Mouse (Mus musculus): ENCODE results near the gene 4933427D14Rik. TPM values are rescaled to one million over a fixed set of nuclear protein-coding genes. Genes with fewer than 3 reads are reported as not detected.
A peak's percentile ranks its signal among the peaks of the same experiment; 100 is the strongest.

Gene 4933427D14Rik
- polyA plus RNA-seq (2012; rRNA removed) = 12.0 and 12.6 TPM in 2 replicates

- Histone ChIP-seq H3K4me3 (ENCODE audit: control insufficient read depth, insufficient read depth, low read length) (peak within 1 kb of the TSS; percentile 95), H3K27me3 (ENCODE audit: control insufficient read depth, insufficient read depth, low read length) (no peaks in the 10 kb centered on the region), H3K36me3 (ENCODE audit: control insufficient read depth, insufficient read depth, low read length) (peaks cover 4% of the 10 kb centered on the region; the same call in 1 of the 2 replicates), H3K4me1 (replicated peaks; ENCODE audit: control insufficient read depth, insufficient read depth, low read length) (peaks cover 16% of the 10 kb centered on the region), H3K27ac (ENCODE audit: control insufficient read depth, insufficient read depth, low read length) (no peak within 1 kb of the TSS)
- DNase-seq = peak; percentile 90
- TF ChIP-seq POLR2A (IDR thresholded peaks at IDR 0.05; ENCODE audit: control insufficient read depth, extremely low read depth, insufficient read depth, low read length, poor library complexity) (peak; percentile 65; the same call in 1 of the 2 replicates), CTCF (IDR thresholded peaks at IDR 0.05; ENCODE audit: borderline replicate concordance, control insufficient read depth, extremely low read depth, insufficient read depth, low read length, poor library complexity) (no peak)
- under 1% methylated on average over 42 of the region's 42 CpGs for WGBS
Observed at GRCm38 (mm10) chr11:72207204-72207833, at the start of gene 4933427D14Rik, which contains the start of gene Txndc17. 4933427D14Rik (minus strand) TSS chr11:72207459. Txndc17 (plus strand) TSS chr11:72207547.

GRCm38 (mm10) chr11:72256441-72256840, 49.2 kb upstream of the 4933427D14Rik start:
- H3K4me1 ChIP-seq (replicated peaks; ENCODE audit: control insufficient read depth, insufficient read depth, low read length) = no peaks in the 10 kb centered on the region
- 91% methylated on average over 2 of the region's 2 CpGs for WGBS
- no peaks in the 10 kb centered on the region for H3K27me3 ChIP-seq (ENCODE audit: control insufficient read depth, insufficient read depth, low read length)
- no peak for DNase-seq
- H3K4me3 ChIP-seq (ENCODE audit: control insufficient read depth, insufficient read depth, low read length) = no peak overlapping the region
- H3K36me3 ChIP-seq (ENCODE audit: control insufficient read depth, insufficient read depth, low read length) = no peaks in the 10 kb centered on the region
- no peak for TF ChIP-seq CTCF (IDR thresholded peaks at IDR 0.05; ENCODE audit: borderline replicate concordance, control insufficient read depth, extremely low read depth, insufficient read depth, low read length, poor library complexity)
- no peak for TF ChIP-seq POLR2A (IDR thresholded peaks at IDR 0.05; ENCODE audit: control insufficient read depth, extremely low read depth, insufficient read depth, low read length, poor library complexity)
- H3K27ac ChIP-seq (ENCODE audit: control insufficient read depth, insufficient read depth, low read length) = no peak overlapping the region

DNA sequence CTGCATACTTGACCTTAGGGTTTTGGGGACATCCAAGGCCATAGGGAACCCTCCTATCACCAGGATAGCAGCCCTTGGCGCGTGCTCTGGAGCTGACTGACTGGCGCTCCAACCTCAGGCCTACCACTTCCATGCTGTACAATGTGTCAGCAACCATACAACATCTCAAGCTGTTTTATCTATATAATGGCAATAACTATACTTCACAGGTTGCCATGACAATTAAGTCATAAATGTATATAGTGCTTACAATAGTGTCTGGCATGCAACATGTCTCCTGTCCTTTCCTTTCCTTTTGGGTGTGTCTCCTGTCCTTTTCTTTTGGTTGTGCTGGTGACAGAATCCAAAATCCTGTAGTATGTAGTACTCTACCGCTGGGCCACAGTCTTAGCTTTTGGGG, 48.4 kb upstream of the 4933427D14Rik start:
- Histone ChIP-seq H3K36me3 (ENCODE audit: control insufficient read depth, insufficient read depth, low read length) (no peaks in the 10 kb centered on the region), H3K27ac (ENCODE audit: control insufficient read depth, insufficient read depth, low read length) (no peak overlapping the region), H3K27me3 (ENCODE audit: control insufficient read depth, insufficient read depth, low read length) (no peaks in the 10 kb centered on the region), H3K4me1 (replicated peaks; ENCODE audit: control insufficient read depth, insufficient read depth, low read length) (no peaks in the 10 kb centered on the region), H3K4me3 (ENCODE audit: control insufficient read depth, insufficient read depth, low read length) (no peak overlapping the region)
- TF ChIP-seq CTCF (IDR thresholded peaks at IDR 0.05; ENCODE audit: borderline replicate concordance, control insufficient read depth, extremely low read depth, insufficient read depth, low read length, poor library complexity) (no peak), POLR2A (IDR thresholded peaks at IDR 0.05; ENCODE audit: control insufficient read depth, extremely low read depth, insufficient read depth, low read length, poor library complexity) (no peak)
- no peak for DNase-seq
- 97% methylated on average over 4 of the region's 4 CpGs for WGBS

DNA sequence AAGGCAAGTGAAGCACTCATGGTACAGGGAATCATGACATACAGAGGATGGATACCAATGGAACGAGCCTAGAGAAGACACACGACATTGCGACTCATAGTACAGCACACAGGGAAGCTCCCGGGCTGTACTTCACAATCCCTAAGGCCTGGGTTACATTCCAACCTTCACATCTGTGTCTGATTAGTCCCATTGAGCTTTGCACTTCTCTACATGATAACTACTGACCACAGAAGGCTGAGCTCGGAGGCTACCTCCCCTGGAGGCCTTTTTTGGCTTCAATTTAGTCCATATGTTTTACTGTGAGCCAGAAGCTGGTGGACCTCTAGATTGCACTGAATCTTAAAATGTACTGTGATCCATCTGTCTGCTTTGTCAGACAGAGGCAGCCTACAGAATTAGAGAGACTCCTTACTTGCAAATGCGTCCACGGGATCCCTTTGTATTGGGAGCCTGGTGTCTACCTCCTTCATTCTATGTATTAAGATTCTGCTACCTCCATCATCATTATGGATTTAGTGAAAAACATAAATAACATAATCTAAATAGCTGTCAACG, 38.0 kb upstream of the 4933427D14Rik start:
- Histone ChIP-seq H3K27ac (ENCODE audit: control insufficient read depth, insufficient read depth, low read length) (no peak overlapping the region), H3K36me3 (ENCODE audit: control insufficient read depth, insufficient read depth, low read length) (no peaks in the 10 kb centered on the region), H3K4me1 (replicated peaks; ENCODE audit: control insufficient read depth, insufficient read depth, low read length) (no peaks in the 10 kb centered on the region), H3K4me3 (ENCODE audit: control insufficient read depth, insufficient read depth, low read length) (no peak overlapping the region), H3K27me3 (ENCODE audit: control insufficient read depth, insufficient read depth, low read length) (no peaks in the 10 kb centered on the region)
- 91% methylated on average over 8 of the region's 8 CpGs for WGBS
- no peak for TF ChIP-seq CTCF (IDR thresholded peaks at IDR 0.05; ENCODE audit: borderline replicate concordance, control insufficient read depth, extremely low read depth, insufficient read depth, low read length, poor library complexity)
- no peak for TF ChIP-seq POLR2A (IDR thresholded peaks at IDR 0.05; ENCODE audit: control insufficient read depth, extremely low read depth, insufficient read depth, low read length, poor library complexity)
- DNase-seq = no peak

DNA sequence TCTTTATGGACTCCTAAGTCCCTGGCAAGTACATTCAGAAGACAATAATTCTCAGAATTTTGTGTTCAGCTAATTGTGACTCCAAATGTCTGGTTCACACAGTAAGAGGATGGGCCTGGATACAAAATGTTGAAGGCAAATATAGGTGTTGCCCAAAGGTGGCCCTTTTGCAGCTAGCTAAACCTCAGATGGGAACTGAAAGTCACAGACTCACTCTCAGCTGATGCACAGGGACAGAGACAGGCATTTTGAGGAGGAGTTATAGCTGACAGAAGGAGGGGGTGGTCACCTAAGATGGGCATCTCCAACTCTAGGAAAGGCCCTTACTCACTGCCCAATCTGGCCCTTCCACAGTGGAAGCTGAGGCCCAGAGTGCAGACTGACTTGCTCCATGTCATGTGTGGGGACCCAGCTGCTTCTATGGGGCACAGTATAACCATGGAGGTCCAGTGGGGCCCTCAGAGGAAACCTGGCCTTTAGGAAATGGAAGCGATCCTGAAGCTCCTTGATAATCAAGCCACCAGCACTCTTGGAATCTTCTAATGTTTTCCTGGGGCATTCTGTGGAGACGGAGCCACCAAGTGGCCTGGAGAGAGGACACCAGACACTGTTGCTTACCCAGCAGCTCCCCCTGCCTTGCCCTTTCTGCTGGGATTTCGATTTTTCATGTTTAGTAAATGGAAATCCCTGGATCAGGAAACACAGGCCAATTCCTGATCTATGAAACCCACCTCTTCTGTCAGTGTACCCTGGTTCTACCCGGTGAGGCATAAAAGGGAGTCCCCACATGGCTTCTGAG, 33.0 kb upstream of the 4933427D14Rik start:
- no peaks in the 10 kb centered on the region for H3K4me1 ChIP-seq (replicated peaks; ENCODE audit: control insufficient read depth, insufficient read depth, low read length)
- DNase-seq = no peak
- TF ChIP-seq POLR2A (IDR thresholded peaks at IDR 0.05; ENCODE audit: control insufficient read depth, extremely low read depth, insufficient read depth, low read length, poor library complexity) (no peak), CTCF (IDR thresholded peaks at IDR 0.05; ENCODE audit: borderline replicate concordance, control insufficient read depth, extremely low read depth, insufficient read depth, low read length, poor library complexity) (no peak)
- no peaks in the 10 kb centered on the region for H3K36me3 ChIP-seq (ENCODE audit: control insufficient read depth, insufficient read depth, low read length)
- H3K27ac ChIP-seq (ENCODE audit: control insufficient read depth, insufficient read depth, low read length) = no peak overlapping the region
- H3K4me3 ChIP-seq (ENCODE audit: control insufficient read depth, insufficient read depth, low read length) = no peak overlapping the region
- WGBS = 85% methylated on average over 4 of the region's 4 CpGs
- H3K27me3 ChIP-seq (ENCODE audit: control insufficient read depth, insufficient read depth, low read length) = no peaks in the 10 kb centered on the region

GRCm38 (mm10) chr11:72234013-72234412, 26.8 kb upstream of the 4933427D14Rik start:
- H3K27me3 ChIP-seq (ENCODE audit: control insufficient read depth, insufficient read depth, low read length) = no peaks in the 10 kb centered on the region
- no peak for DNase-seq
- WGBS = 73% methylated on average over 5 of the region's 5 CpGs
- TF ChIP-seq CTCF (IDR thresholded peaks at IDR 0.05; ENCODE audit: borderline replicate concordance, control insufficient read depth, extremely low read depth, insufficient read depth, low read length, poor library complexity) (no peak), POLR2A (IDR thresholded peaks at IDR 0.05; ENCODE audit: control insufficient read depth, extremely low read depth, insufficient read depth, low read length, poor library complexity) (no peak)
- no peaks in the 10 kb centered on the region for H3K4me1 ChIP-seq (replicated peaks; ENCODE audit: control insufficient read depth, insufficient read depth, low read length)
- H3K36me3 ChIP-seq (ENCODE audit: control insufficient read depth, insufficient read depth, low read length) = no peaks in the 10 kb centered on the region
- H3K27ac ChIP-seq (ENCODE audit: control insufficient read depth, insufficient read depth, low read length) = no peak overlapping the region
- H3K4me3 ChIP-seq (ENCODE audit: control insufficient read depth, insufficient read depth, low read length) = no peak overlapping the region
